Comparison of ENCODE assay signal across 19 mouse cellular contexts in genomic region chr8:70170748-70171147, GRCm38 (mm10). TPM values are rescaled to one million over a fixed set of nuclear protein-coding genes. Genes with fewer than 3 reads are reported as not detected.
"Had no signal": no experiment of that assay in that cellular context is flagged by ENCODE, and none has a peak within 500 bp of the region (broad histone marks: within the 10 kb centered on the region; RNA-seq: fewer than 3 reads in every experiment).

No protein-coding gene starts in this region.

- H3K4me3 ChIP-seq: hindbrain, embryonic 13.5 days; layer of hippocampus, adult 2 months; left cerebral cortex, adult 2 months; myocyte; neural tube, embryonic 12.5 days had no signal

- H3K9ac ChIP-seq: hindbrain, embryonic 13.5 days; limb, embryonic 13.5 days; neural tube, embryonic 12.5 days had no signal

- ATAC-seq: hindbrain, postnatal 0 days had no signal

- H3K4me2 ChIP-seq: hindbrain, embryonic 13.5 days had no signal

- H3K36me3 ChIP-seq: hindbrain, embryonic 13.5 days had no signal

- H3K9me3 ChIP-seq: hindbrain, embryonic 13.5 days; limb, embryonic 13.5 days; midbrain, embryonic 10.5 days; neural tube, embryonic 12.5 days had no signal

- DNase-seq: lung, adult 18-20 months; lung, postnatal 4 days; midbrain, embryonic 14.5 days; retina, postnatal 1 day; right cerebral cortex, postnatal 4 days; spleen, adult 18-20 months; thymus, adult 18-20 months; thymus, postnatal 14 days had no signal

- H3K27ac ChIP-seq: hindbrain, embryonic 13.5 days; hindbrain, postnatal 0 days; kidney, postnatal 0 days; layer of hippocampus, adult 2 months; left cerebral cortex, adult 2 months; limb, embryonic 13.5 days; neural tube, embryonic 12.5 days had no signal

RNA-seq across cellular contexts. Expression of gene Mef2b, which starts 31.2 kb away (rescaled TPM):
- total RNA-seq: megakaryocyte, adult 5-6 weeks had no signal
- polyA plus RNA-seq: stomach, embryonic 14.5 days had no signal
